ENCODE assay signal across 8 mouse cellular contexts in genomic region chr2:91927826-91928533, GRCm38 (mm10). TPM values are rescaled to one million over a fixed set of nuclear protein-coding genes. Genes with fewer than 3 reads are reported as not detected.
DNase-seq lines count a peak whose midpoint lies in the region; ATAC-seq and TF ChIP-seq lines count a peak whose summit lies in the region.

No protein-coding gene starts in this region.

- no peak overlapping the region for H3K9ac ChIP-seq in forebrain, embryonic 11.5 days (ENCODE audit: low read length)
- H3K9ac ChIP-seq in forebrain, embryonic 16.5 days (replicated peaks; ENCODE audit: low read depth, low read length) = no peak overlapping the region
- H3K9ac ChIP-seq in forebrain, postnatal 0 days = no peak overlapping the region
- H3K9ac ChIP-seq in hindbrain, embryonic 15.5 days = no peak overlapping the region

- H3K4me1 ChIP-seq in forebrain, embryonic 11.5 days (replicated peaks; ENCODE audit: control insufficient read depth, insufficient read depth, low read length) = peaks cover 21% of the 10 kb centered on the region
- peaks cover 37% of the 10 kb centered on the region for H3K4me1 ChIP-seq in forebrain, embryonic 16.5 days (replicated peaks; ENCODE audit: control insufficient read depth, insufficient read depth, low read length)
- H3K4me1 ChIP-seq in forebrain, postnatal 0 days (ENCODE audit: insufficient read depth) = peaks cover 7% of the 10 kb centered on the region; the same call in 1 of the 2 replicates
- H3K4me1 ChIP-seq in hindbrain, embryonic 15.5 days (replicated peaks) = peaks cover 40% of the 10 kb centered on the region

- H3K9me3 ChIP-seq in forebrain, embryonic 11.5 days (ENCODE audit: control insufficient read depth, low read length) = no peaks in the 10 kb centered on the region
- no peaks in the 10 kb centered on the region for H3K9me3 ChIP-seq in forebrain, embryonic 16.5 days (ENCODE audit: control insufficient read depth, low read length)
- H3K9me3 ChIP-seq in forebrain, postnatal 0 days (ENCODE audit: low read length) = no peaks in the 10 kb centered on the region
- no peaks in the 10 kb centered on the region for H3K9me3 ChIP-seq in hindbrain, embryonic 15.5 days

- H3K4me2 ChIP-seq in forebrain, embryonic 11.5 days (ENCODE audit: low read depth, low read length, severe bottlenecking) = no peak overlapping the region
- H3K4me2 ChIP-seq in forebrain, embryonic 16.5 days (ENCODE audit: low read length) = no peak overlapping the region
- no peak overlapping the region for H3K4me2 ChIP-seq in forebrain, postnatal 0 days (ENCODE audit: low read depth)
- H3K4me2 ChIP-seq in hindbrain, embryonic 15.5 days = peak overlapping the region; percentile 20; the same call in 1 of the 2 replicates

- H3K27ac ChIP-seq in forebrain, embryonic 11.5 days (ENCODE audit: low read depth, low read length) = no peak overlapping the region
- H3K27ac ChIP-seq in forebrain, embryonic 16.5 days (ENCODE audit: low read length) = no peak overlapping the region
- no peak overlapping the region for H3K27ac ChIP-seq in forebrain, postnatal 0 days (ENCODE audit: low read depth, low read length)
- H3K27ac ChIP-seq in hindbrain, embryonic 15.5 days (replicated peaks) = no peak overlapping the region
- H3K27ac ChIP-seq in left cerebral cortex, adult 2 months = peak overlapping the region; percentile 73; the same call in 1 of the 2 replicates

- H3K27me3 ChIP-seq in forebrain, embryonic 11.5 days (ENCODE audit: control insufficient read depth, insufficient read depth, low read length) = peaks cover 17% of the 10 kb centered on the region
- H3K27me3 ChIP-seq in forebrain, embryonic 16.5 days (replicated peaks; ENCODE audit: control insufficient read depth, insufficient read depth, low read length) = peaks cover 16% of the 10 kb centered on the region
- peaks cover 11% of the 10 kb centered on the region for H3K27me3 ChIP-seq in forebrain, postnatal 0 days (ENCODE audit: insufficient read depth, low read length)
- H3K27me3 ChIP-seq in hindbrain, embryonic 15.5 days = peaks cover 14% of the 10 kb centered on the region

- H3K36me3 ChIP-seq in forebrain, embryonic 11.5 days (ENCODE audit: control insufficient read depth, insufficient read depth, low read length) = no peaks in the 10 kb centered on the region
- no peaks in the 10 kb centered on the region for H3K36me3 ChIP-seq in forebrain, embryonic 16.5 days (ENCODE audit: control insufficient read depth, insufficient read depth)
- H3K36me3 ChIP-seq in forebrain, postnatal 0 days (ENCODE audit: insufficient read depth) = no peaks in the 10 kb centered on the region
- H3K36me3 ChIP-seq in hindbrain, embryonic 15.5 days = no peaks in the 10 kb centered on the region

- 46% methylated on average over 33 of the region's 34 CpGs for WGBS in forebrain, embryonic 11.5 days
- 43% methylated on average over 34 of the region's 34 CpGs for WGBS in forebrain, embryonic 16.5 days
- WGBS in forebrain, postnatal 0 days = 49% methylated on average over 34 of the region's 34 CpGs
- 43% methylated on average over 34 of the region's 34 CpGs for WGBS in hindbrain, embryonic 15.5 days

- peak; percentile 90 for DNase-seq in forebrain, embryonic 11.5 days (ENCODE audit: low spot score)
- peak; percentile 49 for DNase-seq in c-Kit-negative CD71-positive TER-119-positive erythroid progenitor cells, embryonic 14.5 days (ENCODE audit: low read depth, low spot score)
- no peak for DNase-seq in forebrain, postnatal 0 days
- DNase-seq in left cerebral cortex, adult 2 months (ENCODE audit: extremely low spot score in 1 of 2, low spot score in 2 of 2) = peak; percentile 81 to 84
- DNase-seq in lung, postnatal 4 days = peak; percentile 83 to 89
- peak; percentile 42 for DNase-seq in skeletal muscle tissue, adult 2 months (ENCODE audit: low read depth, low spot score)

- H3K4me3 ChIP-seq in forebrain, embryonic 11.5 days (ENCODE audit: low read depth, low read length) = no peak overlapping the region
- H3K4me3 ChIP-seq in forebrain, embryonic 16.5 days (replicated peaks; ENCODE audit: low read length) = no peak overlapping the region
- H3K4me3 ChIP-seq in forebrain, postnatal 0 days (ENCODE audit: low read depth, low read length) = no peak overlapping the region
- H3K4me3 ChIP-seq in hindbrain, embryonic 15.5 days = no peak overlapping the region
- H3K4me3 ChIP-seq in left cerebral cortex, adult 2 months = peak overlapping the region; percentile 16; the same call in 1 of the 2 replicates

- peak; percentile 66 for TF ChIP-seq CTCF in forebrain, postnatal 0 days (IDR thresholded peaks at IDR 0.05; ENCODE audit: low read depth)
- TF ChIP-seq CTCF in left cerebral cortex, adult 2 months (IDR thresholded peaks at IDR 0.05) = peak; percentile 79

- no peak for ATAC-seq in forebrain, embryonic 11.5 days (replicated peaks; ENCODE audit: low FRiP score)
- no peak for ATAC-seq in forebrain, embryonic 16.5 days
- ATAC-seq in forebrain, postnatal 0 days = no peak
- ATAC-seq in hindbrain, embryonic 15.5 days (ENCODE audit: low FRiP score, low read depth) = no peak

- intact Hi-C loops in left cerebral cortex, adult 2 months (cut with DNase I) = loop anchor here (5.0 to 10.0 kb wide), 3 partner anchors 129 to 243 kb away; partner anchors contain the start of genes Atg13 and Harbi1

RNA-seq across cellular contexts. Expression of gene Chrm4, which starts 0.9 kb away (rescaled TPM):
- 0.47 and 0.56 TPM in 2 replicates for polyA plus RNA-seq in forebrain, embryonic 11.5 days (2014; fragmentation: Nextera tagmentation; extraction: Ambion mirVana)
- polyA plus RNA-seq in forebrain, embryonic 16.5 days (2015; fragmentation: Nextera tagmentation; extraction: Ambion mirVana) = 2.4 and 2.6 TPM in 2 replicates
- total RNA-seq in forebrain, postnatal 0 days (2014; rRNA removed) = 4.0 and 7.0 TPM in 2 replicates
- polyA plus RNA-seq in forebrain, postnatal 0 days (2015; fragmentation: Nextera tagmentation; extraction: Ambion mirVana) = 1.1 and 1.3 TPM in 2 replicates
- polyA plus RNA-seq in hindbrain, embryonic 15.5 days (2015; fragmentation: Nextera tagmentation; extraction: Ambion mirVana) = 0.87 and 1.2 TPM in 2 replicates
- total RNA-seq in left cerebral cortex, adult 2 months (2021) = 10 to 100 TPM; 47.9 to 59.9 TPM

RNA-seq across cellular contexts. Expression of gene Mdk, which starts 4.1 kb away (rescaled TPM):
- polyA plus RNA-seq in forebrain, embryonic 11.5 days (2014; fragmentation: Nextera tagmentation; extraction: Ambion mirVana) = 1,095 and 1,130 TPM in 2 replicates
- polyA plus RNA-seq in forebrain, embryonic 16.5 days (2015; fragmentation: Nextera tagmentation; extraction: Ambion mirVana) = 256 and 290 TPM in 2 replicates
- 74.2 and 75.5 TPM in 2 replicates for total RNA-seq in forebrain, postnatal 0 days (2014; rRNA removed)
- 121 and 162 TPM in 2 replicates for polyA plus RNA-seq in forebrain, postnatal 0 days (2015; fragmentation: Nextera tagmentation; extraction: Ambion mirVana)
- polyA plus RNA-seq in hindbrain, embryonic 15.5 days (2015; fragmentation: Nextera tagmentation; extraction: Ambion mirVana) = 187 and 224 TPM in 2 replicates
- 10 to 100 TPM; 16.5 to 21.5 TPM for total RNA-seq in left cerebral cortex, adult 2 months (2021)

RNA-seq across cellular contexts. Expression of gene Gm9821, which starts 17.5 kb away (rescaled TPM):
- polyA plus RNA-seq in forebrain, embryonic 11.5 days (2014; fragmentation: Nextera tagmentation; extraction: Ambion mirVana) = 0.36 and 0.90 TPM in 2 replicates
- polyA plus RNA-seq in forebrain, embryonic 16.5 days (2015; fragmentation: Nextera tagmentation; extraction: Ambion mirVana) = 0.37 and 0.46 TPM in 2 replicates
- not detected in 2 replicates for total RNA-seq in forebrain, postnatal 0 days (2014; rRNA removed)
- polyA plus RNA-seq in forebrain, postnatal 0 days (2015; fragmentation: Nextera tagmentation; extraction: Ambion mirVana) = not detected in 2 replicates
- 0.30 and 0.32 TPM in 2 replicates for polyA plus RNA-seq in hindbrain, embryonic 15.5 days (2015; fragmentation: Nextera tagmentation; extraction: Ambion mirVana)
- not detected for total RNA-seq in left cerebral cortex, adult 2 months (2021)

RNA-seq across cellular contexts. Expression of gene Dgkz, which starts 47.7 kb away (rescaled TPM):
- 32.7 and 35.9 TPM in 2 replicates for polyA plus RNA-seq in forebrain, embryonic 11.5 days (2014; fragmentation: Nextera tagmentation; extraction: Ambion mirVana)
- polyA plus RNA-seq in forebrain, embryonic 16.5 days (2015; fragmentation: Nextera tagmentation; extraction: Ambion mirVana) = 28.7 and 33.6 TPM in 2 replicates
- 112 and 116 TPM in 2 replicates for total RNA-seq in forebrain, postnatal 0 days (2014; rRNA removed)
- 29.1 and 31.4 TPM in 2 replicates for polyA plus RNA-seq in forebrain, postnatal 0 days (2015; fragmentation: Nextera tagmentation; extraction: Ambion mirVana)
- 32.4 and 40.9 TPM in 2 replicates for polyA plus RNA-seq in hindbrain, embryonic 15.5 days (2015; fragmentation: Nextera tagmentation; extraction: Ambion mirVana)
- 100 to 1,000 TPM; 553 to 561 TPM for total RNA-seq in left cerebral cortex, adult 2 months (2021)
